Mouse (Mus musculus): ENCODE measurements around the gene St3gal6.

DNA sequence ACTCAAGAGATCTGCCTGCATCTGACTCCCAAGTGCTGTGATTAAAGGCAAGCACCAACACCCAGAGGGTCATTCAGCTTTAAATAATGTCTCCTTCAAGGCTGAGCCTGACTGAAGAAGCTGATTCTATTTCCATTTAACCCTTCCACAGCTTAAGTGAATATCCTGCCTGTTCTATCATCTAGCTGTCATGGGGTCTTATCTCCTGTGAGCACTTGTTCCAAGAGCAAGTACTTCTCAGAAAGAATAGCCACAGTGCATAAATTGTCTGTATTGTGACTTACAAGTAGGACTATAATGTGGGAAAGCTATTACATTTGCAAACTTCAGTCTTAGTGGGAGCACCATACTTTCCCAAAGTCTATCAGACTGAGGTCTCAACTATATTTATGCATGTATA is 1.8 kb upstream of the St3gal6 start:
- TF ChIP-seq CTCF (IDR thresholded peaks at IDR 0.05; ENCODE audit: insufficient read depth, low read length) (no peak), POLR2A (IDR thresholded peaks at IDR 0.05; ENCODE audit: borderline replicate concordance, extremely low read depth, low read depth, low read length) (no peak)

All from lung, adult 2 months (tissue).